11 mouse cellular contexts compared by ENCODE assay signal in genomic region chr8:106108080-106108479, GRCm38 (mm10). TPM values are rescaled to one million over a fixed set of nuclear protein-coding genes. Genes with fewer than 3 reads are reported as not detected.
DNase-seq lines count a peak whose midpoint lies in the region.
"Had no signal": no experiment of that assay in that cellular context is flagged by ENCODE, and none has a peak within 500 bp of the region (broad histone marks: within the 10 kb centered on the region; RNA-seq: fewer than 3 reads in every experiment).

No protein-coding gene starts in this region.

- peak; percentile 30 to 37 for DNase-seq in adrenal gland, postnatal 4 days (ENCODE audit: low spot score in 2 of 2)
- no peak for DNase-seq in adrenal gland, postnatal 14 days
- DNase-seq in heart, postnatal 4 days, result peak; percentile 30
- no peak for DNase-seq in heart, adult 9 months (ENCODE audit: low spot score in 2 of 2)
- peak; percentile 15 for DNase-seq in right cerebral cortex, postnatal 14 days
- DNase-seq in right cerebral cortex, adult 2 months (ENCODE audit: low spot score in 2 of 2), result no peak
- peak; percentile 41 to 50 for DNase-seq in gastrocnemius, postnatal 4 days (ENCODE audit: low spot score in 2 of 2)
- no peak for DNase-seq in frontal cortex, postnatal 10 days (ENCODE audit: low spot score in 2 of 2)
- DNase-seq: left cerebral cortex, postnatal 4 days; right cerebral cortex, postnatal 4 days had no signal

RNA-seq across cellular contexts. Expression of gene Esrp2, which starts 28.7 kb away (rescaled TPM):
- 1 to 10 TPM; 7.2 to 8.8 TPM for total RNA-seq in adrenal gland, postnatal 4 days (2021)
- total RNA-seq in adrenal gland, postnatal 14 days (2021), result 5.3 and 8.8 TPM in 2 replicates
- total RNA-seq in heart, postnatal 4 days (2021), result under 1 TPM; 0.54 to 0.91 TPM
- under 1 TPM in 1 of 2 experiments, not detected in 1; 0.18 TPM for total RNA-seq in gastrocnemius, postnatal 4 days (2021)
- total RNA-seq: left cerebral cortex, adult 18-20 months; left cerebral cortex, postnatal 4 days had no signal

RNA-seq across cellular contexts. Expression of gene Pla2g15, which starts 42.1 kb away (rescaled TPM):
- total RNA-seq in adrenal gland, postnatal 4 days (2021), result 10 to 100 TPM; 17.3 to 17.6 TPM
- 13.5 and 18.6 TPM in 2 replicates for total RNA-seq in adrenal gland, postnatal 14 days (2021)
- total RNA-seq in heart, postnatal 4 days (2021), result 1 to 10 TPM; 4.2 to 4.9 TPM
- total RNA-seq in gastrocnemius, postnatal 4 days (2021), result 1 to 10 TPM; 8.6 to 8.9 TPM

RNA-seq across cellular contexts. Expression of gene Nfatc3, which starts 49.4 kb away (rescaled TPM):
- 10 to 100 TPM; 52.0 to 52.7 TPM for total RNA-seq in adrenal gland, postnatal 4 days (2021)
- 47.3 and 47.6 TPM in 2 replicates for total RNA-seq in adrenal gland, postnatal 14 days (2021)
- 10 to 100 TPM; 24.2 to 26.4 TPM for total RNA-seq in heart, postnatal 4 days (2021)
- 10 to 100 TPM; 37.1 to 40.6 TPM for total RNA-seq in gastrocnemius, postnatal 4 days (2021)

Comparison
In these comparisons a context has a peak if more than half of its experiments do, and no peak if none do; other contexts are left out.
1. DNase-seq: peak in adrenal gland, postnatal 4 days (2 of 2), heart, postnatal 4 days (single experiment), right cerebral cortex, postnatal 14 days (single experiment) and gastrocnemius, postnatal 4 days (2 of 2); none in adrenal gland, postnatal 14 days (single experiment), heart, adult 9 months (0 of 2), right cerebral cortex, adult 2 months (0 of 2) and frontal cortex, postnatal 10 days (0 of 2).